Mouse (Mus musculus): ENCODE measurements at regions not wholly inside any gene's neighbourhood (a gene's known extent, or its start where the extent isn't known, plus 50 kb on each side); places are given as distances from the start of the nearest gene placed in this dataset.
"Not testable (repeated sequence)": the region's sequence is repeated elsewhere in the genome, so short reads cannot be mapped to it uniquely, and the experiment has no call there.

GRCm38 (mm10) chr17:52351293-52351692 is 251.2 kb upstream of the Kcnh8 start:
- no peak for DNase-seq (ENCODE audit: low read depth, low spot score)

GRCm38 (mm10) chr17:52350696-52351095 is 251.8 kb upstream of the Kcnh8 start:
- DNase-seq (ENCODE audit: low read depth, low spot score) = no peak

- DNase-seq (ENCODE audit: low read depth, low spot score) = no peak
Measured at GRCm38 (mm10) chr17:52349872-52350271, 252.6 kb upstream of the Kcnh8 start.

DNA sequence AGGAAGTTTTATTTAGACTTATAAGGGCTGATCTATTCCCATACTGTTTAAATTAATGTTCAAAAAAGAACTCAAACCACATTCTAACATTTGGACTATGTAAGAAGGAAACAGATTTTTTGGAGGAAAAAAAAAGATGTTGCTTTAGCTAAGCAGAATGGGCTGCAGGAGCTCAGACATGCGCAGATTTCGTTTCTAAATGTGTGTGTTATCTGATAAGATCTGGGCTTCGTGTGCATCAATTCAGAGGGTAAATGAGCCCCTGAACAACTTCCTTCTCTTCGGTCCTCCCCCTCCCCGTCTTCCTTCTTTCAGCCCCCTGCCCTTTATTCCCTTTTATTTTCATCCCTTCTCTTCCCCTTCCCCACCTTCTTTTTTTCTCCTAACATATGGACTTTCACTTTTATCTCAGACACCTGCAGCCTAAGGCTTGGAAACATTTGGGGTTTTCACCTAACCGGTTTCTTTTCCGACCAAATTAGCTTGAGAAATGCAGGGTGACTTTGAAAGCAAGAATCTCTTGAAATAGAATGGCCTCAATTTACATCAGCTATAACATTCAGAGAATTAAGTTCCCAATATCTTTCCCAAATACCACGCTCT is 253.9 kb upstream of the Kcnh8 start:
- no peak for DNase-seq (ENCODE audit: low read depth, low spot score)

- no peak for DNase-seq (ENCODE audit: low read depth, low spot score)
Measured at GRCm38 (mm10) chr17:52320586-52320985, 281.9 kb upstream of the Kcnh8 start.

DNA sequence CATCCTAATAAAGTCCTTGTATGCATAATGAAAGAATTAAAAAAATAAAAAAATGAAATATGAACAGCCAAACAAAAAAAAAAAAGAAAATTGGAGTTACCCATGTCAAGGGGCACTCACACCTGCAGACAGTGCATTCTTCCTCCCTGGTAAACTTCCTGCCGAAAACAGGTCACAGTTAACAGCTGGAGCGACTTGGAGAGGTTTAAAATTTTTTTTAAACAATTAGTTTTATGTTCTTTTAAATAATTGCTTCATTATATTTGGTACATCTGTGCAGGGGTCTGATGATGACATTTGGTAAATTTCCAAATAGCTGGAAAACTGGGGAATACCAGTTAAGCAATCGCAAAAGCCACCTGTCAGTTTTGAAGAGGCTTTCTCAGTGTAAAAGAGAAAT is 285.5 kb upstream of the Kcnh8 start:
- no peak for DNase-seq (ENCODE audit: low read depth, low spot score)

DNA sequence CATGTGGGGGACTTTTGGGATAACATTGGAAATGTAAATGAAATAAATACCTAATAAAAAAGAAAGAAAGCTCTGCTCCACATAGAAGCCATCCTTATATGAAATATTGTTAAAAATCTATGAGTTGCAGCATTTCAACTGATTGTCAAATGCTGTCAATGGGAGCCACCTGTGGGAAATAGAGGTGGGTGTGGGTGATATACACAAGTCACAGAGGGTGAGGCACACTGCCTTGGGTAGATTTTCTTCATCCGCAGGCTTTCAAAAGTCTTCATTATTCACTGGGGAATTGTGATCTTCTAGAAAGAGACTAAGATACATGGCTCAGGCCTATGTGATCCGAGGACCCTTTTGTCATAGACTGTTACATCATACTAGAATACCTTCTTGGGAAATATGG is 286.6 kb upstream of the Kcnh8 start:
- DNase-seq (ENCODE audit: low read depth, low spot score) = no peak

DNA sequence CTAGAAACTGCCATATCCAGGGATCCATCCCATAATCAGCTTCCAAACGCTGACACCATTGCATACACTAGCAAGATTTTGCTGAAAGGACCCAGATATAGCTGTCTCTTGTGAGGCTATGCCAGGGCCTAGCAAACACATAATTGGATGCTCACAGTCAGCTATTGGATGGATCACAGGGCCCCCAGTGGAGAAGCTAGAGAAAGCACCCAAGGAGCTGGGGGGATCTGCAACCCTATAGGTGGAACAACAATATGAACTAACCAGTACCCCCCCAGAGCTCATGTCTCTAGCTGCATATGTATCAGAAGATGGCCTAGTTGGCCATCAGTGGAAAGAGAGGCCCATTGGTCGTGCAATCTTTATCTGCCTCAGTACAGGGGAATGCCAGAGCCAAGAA is 287.1 kb upstream of the Kcnh8 start:
- not testable (repeated sequence) for DNase-seq (ENCODE audit: low read depth, low spot score)

- no peak for DNase-seq (ENCODE audit: low read depth, low spot score)
Measured at GRCm38 (mm10) chr17:52312043-52312442, 290.5 kb upstream of the Kcnh8 start.

DNA sequence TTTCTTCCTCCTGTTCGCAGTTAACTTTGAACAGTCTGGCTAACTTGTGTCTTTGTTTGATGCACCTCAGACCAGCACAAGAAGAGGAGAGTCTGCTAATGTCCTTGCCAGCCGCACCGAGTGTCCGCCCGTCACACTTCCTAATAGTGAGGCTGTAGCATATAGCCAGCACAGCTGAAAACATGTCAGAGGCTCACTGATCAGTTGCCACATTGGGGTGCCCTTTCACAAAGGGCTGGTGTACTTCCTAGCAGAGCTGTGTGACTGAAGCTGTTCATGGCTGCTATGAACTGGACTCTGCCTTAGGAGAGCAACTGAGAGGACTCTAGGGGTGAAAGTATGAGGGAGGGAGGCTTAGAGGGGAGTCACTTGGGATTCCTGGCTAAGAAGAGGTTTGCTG is 293.7 kb upstream of the Kcnh8 start:
- no peak for DNase-seq (ENCODE audit: low read depth, low spot score)

DNA sequence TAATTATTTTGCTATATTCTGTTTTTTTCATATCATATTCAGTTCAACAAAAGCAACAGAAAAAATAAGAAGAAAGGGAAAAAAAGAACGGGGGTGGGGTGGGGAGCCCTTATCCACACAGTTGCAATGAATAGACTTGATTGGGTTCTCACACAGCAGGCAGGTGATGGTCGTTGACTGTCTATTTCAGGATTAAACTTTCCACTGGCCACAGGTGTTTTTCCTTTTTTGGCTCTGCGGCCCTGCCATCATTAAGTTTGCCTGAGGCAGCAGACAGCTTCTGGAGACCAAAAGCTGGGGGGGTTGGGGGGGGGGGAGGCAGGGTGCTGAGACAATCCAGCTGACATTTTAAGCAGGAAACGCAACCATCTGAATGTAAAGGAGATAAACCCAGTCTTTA is 298.4 kb upstream of the Kcnh8 start:
- DNase-seq (ENCODE audit: low read depth, low spot score) = no peak

DNA sequence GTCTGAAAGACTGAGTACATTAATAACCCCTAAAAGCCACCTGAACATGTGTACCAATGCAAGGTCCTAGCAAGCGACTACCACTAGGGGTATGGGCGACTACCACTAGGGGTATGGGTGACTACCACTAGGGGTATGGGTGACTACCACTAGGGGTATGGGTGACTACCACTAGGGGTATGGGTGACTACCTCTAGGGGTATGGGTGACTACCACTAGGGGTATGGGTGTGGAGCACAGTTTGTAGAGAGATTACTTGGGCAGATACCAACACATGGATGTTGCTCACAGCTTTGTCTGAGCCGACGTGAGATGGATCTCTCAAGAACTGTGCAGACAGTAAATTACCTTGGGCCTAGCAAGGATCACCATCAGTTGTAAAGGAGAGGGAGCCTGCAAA is 299.2 kb upstream of the Kcnh8 start:
- DNase-seq (ENCODE audit: low read depth, low spot score) = no peak

DNA sequence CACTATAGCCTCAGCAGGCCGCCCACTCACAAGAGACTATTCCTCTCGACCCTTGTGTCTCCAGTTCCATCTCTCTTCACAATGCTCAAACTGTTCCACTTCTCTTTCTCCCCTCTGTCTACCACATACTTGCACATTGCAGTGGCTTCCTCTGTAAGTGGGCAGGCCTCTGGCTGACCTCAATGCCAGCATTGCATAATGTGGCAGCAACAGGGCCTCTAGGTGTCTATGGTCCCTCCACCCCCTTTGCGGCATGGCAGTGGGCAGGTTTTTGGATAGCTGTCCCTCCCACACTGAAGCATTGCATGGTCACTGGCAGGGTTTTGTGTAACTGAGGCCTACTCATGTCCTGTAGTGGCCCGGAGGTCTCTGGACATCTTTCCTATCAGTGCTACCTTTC is 302.7 kb upstream of the Kcnh8 start:
- no peak for DNase-seq (ENCODE audit: low read depth, low spot score)

DNA sequence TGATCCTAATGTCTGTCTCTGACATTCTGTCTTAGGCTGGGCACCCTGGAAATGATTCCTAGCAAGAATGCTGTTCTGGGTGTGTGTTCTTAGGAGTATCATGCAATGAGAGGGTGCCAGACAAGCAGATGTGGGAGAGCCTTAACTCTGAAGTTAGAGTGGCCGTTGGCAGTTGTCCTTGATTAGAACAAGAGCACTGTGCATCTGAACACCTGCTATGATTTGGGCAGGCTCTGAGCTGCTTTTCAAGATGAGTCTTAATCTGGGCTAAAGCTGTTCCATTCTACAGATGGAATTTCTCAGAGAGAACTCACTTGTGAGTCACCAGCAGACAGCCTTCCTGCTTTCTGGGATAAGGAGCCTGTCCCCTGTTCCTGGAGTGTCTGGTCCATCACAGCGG is 317.1 kb upstream of the Kcnh8 start:
- no peak for DNase-seq (ENCODE audit: low read depth, low spot score)

- no peak for DNase-seq (ENCODE audit: low read depth, low spot score)
Measured at GRCm38 (mm10) chr17:52282264-52282663, 320.2 kb upstream of the Kcnh8 start.

- no peak for DNase-seq (ENCODE audit: low read depth, low spot score)
Measured at GRCm38 (mm10) chr17:52278523-52278922, 324.0 kb upstream of the Kcnh8 start.

DNA sequence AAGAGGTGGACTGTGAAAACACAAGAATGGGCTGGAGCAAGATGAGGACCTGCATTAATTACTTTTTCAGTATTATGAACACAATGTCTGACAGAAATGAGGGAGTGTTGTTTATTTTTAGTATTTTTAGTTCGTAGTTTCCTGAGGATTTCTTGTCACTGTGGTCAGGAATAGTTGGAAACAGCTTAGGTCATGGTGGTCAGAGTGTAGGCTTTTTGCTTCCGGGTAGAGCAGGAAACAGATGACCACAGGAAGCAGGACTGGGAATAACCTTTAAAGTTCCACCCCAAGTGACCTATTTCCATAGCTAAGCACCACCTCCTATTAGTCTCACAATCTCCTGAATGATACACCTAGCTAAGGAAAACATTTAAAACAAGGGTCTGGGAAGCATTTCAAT is 333.7 kb upstream of the Kcnh8 start:
- no peak for DNase-seq (ENCODE audit: low read depth, low spot score)

DNA sequence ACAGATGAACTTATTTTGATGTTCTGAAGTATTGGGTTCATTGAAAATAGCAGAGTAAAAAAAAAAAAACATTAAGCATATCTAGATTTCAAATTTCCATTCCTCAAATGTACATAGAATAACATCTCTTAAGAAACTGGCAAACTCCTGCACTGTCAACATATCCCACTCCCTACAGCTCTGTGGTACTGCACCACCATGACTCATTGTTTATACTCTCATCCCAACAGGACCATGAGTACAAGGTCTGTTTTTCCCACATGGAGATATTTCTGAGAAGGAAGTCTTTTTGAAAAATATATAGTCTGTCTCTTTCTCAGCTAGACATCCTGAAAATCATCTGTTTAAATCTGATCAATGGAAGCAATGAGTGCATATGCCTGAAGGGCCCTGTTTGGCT is 351.2 kb upstream of the Kcnh8 start:
- no peak for DNase-seq (ENCODE audit: low read depth, low spot score)

DNA sequence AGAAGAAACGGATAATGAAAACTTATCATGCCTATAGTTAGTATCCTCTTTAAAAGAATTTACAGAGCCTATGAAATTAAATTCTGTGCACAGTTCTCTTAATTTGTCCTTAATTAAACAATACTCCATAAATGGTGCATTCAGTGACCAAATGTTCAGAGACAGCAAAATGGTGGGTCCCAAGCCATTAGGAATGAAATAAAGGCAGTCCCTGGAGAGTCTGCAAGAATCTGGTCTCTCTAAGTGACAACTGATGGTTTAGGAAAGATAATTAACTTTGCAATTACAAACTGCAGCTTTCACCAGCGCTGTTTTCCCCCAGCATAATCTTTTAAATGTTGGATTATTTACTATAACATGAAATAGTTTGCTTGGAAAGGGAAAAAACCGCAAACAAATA is 376.9 kb upstream of the Kcnh8 start:
- DNase-seq (ENCODE audit: low read depth, low spot score) = no peak

GRCm38 (mm10) chr17:52220422-52220821 is 382.1 kb upstream of the Kcnh8 start:
- DNase-seq (ENCODE audit: low read depth, low spot score) = no peak

DNA sequence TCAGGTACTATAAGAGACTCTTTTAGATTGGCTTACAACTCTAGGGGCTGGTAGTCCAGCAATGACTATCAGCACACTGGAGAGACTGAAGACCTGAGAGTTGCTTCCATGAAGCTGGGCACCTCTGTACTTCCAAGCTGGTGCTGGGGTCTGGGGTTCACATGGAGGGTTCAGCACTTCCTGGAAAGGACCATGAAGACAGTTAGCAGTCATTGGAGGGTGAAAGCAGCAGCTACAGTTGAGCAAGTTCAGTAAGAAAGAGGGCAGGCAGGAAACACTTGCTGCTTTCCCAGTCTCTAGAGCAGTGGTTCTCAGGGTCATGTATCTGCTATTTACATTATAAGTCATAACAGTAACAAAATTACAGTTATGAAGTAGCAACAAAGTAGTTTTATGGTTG is 384.3 kb upstream of the Satb1 start:
- no peak for DNase-seq (ENCODE audit: low read depth, low spot score)

- DNase-seq (ENCODE audit: low read depth, low spot score) = no peak
Measured at GRCm38 (mm10) chr17:52212944-52213343, 379.9 kb upstream of the Satb1 start.

GRCm38 (mm10) chr17:52210483-52210882 is 377.4 kb upstream of the Satb1 start:
- no peak for DNase-seq (ENCODE audit: low read depth, low spot score)

DNA sequence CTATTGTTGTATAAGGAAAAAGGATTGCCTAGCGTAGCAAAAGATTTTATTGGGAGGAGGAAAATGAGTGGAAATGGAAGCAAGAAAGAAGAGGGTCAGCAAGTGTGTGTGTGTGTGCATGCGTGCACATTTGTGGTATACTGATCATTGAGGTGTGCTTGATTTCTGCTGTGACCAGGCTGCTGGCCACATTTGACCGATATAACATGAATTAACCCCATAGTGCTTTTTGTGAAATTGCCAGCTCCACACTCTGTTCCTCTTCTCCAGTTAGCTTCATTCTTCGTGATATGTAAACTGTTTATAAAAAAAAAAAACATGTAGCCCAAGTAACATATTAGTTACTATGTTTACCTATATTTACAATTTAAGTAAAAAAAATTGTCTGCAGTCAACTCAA is 364.6 kb upstream of the Satb1 start:
- no peak for DNase-seq (ENCODE audit: low read depth, low spot score)

Data from skeletal muscle tissue, adult 2 months (tissue).